Mouse (Mus musculus): ENCODE measurements around the gene Adamts6. TPM values are rescaled to one million over a fixed set of nuclear protein-coding genes. Genes with fewer than 3 reads are reported as not detected.

Adamts6 gene
- polyA plus RNA-seq (2016; fragmentation: Nextera tagmentation; extraction: Ambion mirVana) = 5.7 and 6.8 TPM in 2 replicates

GRCm38 (mm10) chr13:104287366-104288225 is at the start of gene Adamts6:
Adamts6 (plus strand) TSS chr13:104287835.
- ATAC-seq (ENCODE audit: insufficient number of reproducible peaks, low FRiP score) = no peak
- Histone ChIP-seq H3K4me3 (peak within 1 kb of the TSS; percentile 55), H3K9ac (peak within 1 kb of the TSS; percentile 62), H3K27me3 (replicated peaks) (no peaks in the 10 kb centered on the region), H3K9me3 (replicated peaks) (no peaks in the 10 kb centered on the region), H3K27ac (ENCODE audit: poor library complexity, severe bottlenecking) (peak within 1 kb of the TSS; percentile 86), H3K4me1 (replicated peaks) (no peaks in the 10 kb centered on the region), H3K36me3 (no peaks in the 10 kb centered on the region), H3K4me2 (peak within 1 kb of the TSS; percentile 58)
- WGBS = under 1% methylated on average over 23 of the region's 23 CpGs

- WGBS = 91% methylated on average over 3 of the region's 3 CpGs
- Histone ChIP-seq H3K27ac (ENCODE audit: poor library complexity, severe bottlenecking) (no peak overlapping the region), H3K9me3 (replicated peaks) (peaks cover 3% of the 10 kb centered on the region; the same call in 1 of the 2 replicates), H3K4me1 (replicated peaks) (no peaks in the 10 kb centered on the region), H3K4me3 (no peak overlapping the region), H3K4me2 (no peak overlapping the region), H3K36me3 (no peaks in the 10 kb centered on the region), H3K9ac (no peak overlapping the region), H3K27me3 (replicated peaks) (no peaks in the 10 kb centered on the region)
- ATAC-seq (ENCODE audit: insufficient number of reproducible peaks, low FRiP score) = no peak
Measured at GRCm38 (mm10) chr13:104258997-104259396, 28.6 kb upstream of the Adamts6 start.

- H3K4me1 ChIP-seq (replicated peaks) = no peaks in the 10 kb centered on the region
- H3K36me3 ChIP-seq = no peaks in the 10 kb centered on the region
- no peak overlapping the region for H3K9ac ChIP-seq
- no peaks in the 10 kb centered on the region for H3K27me3 ChIP-seq (replicated peaks)
- peak overlapping the region; percentile 76 for H3K4me2 ChIP-seq
- no peaks in the 10 kb centered on the region for H3K9me3 ChIP-seq (replicated peaks)
- peak overlapping the region; percentile 86 for H3K27ac ChIP-seq (ENCODE audit: poor library complexity, severe bottlenecking)
- WGBS = 9% methylated on average over 2 of the region's 2 CpGs
- peak overlapping the region; percentile 55; the same call in 1 of the 2 replicates for H3K4me3 ChIP-seq
- ATAC-seq (ENCODE audit: insufficient number of reproducible peaks, low FRiP score) = no peak
Measured at GRCm38 (mm10) chr13:104285031-104285431, 2.6 kb upstream of the Adamts6 start.

- H3K36me3 ChIP-seq = no peaks in the 10 kb centered on the region
- no peaks in the 10 kb centered on the region for H3K9me3 ChIP-seq (replicated peaks)
- no peak for ATAC-seq (ENCODE audit: insufficient number of reproducible peaks, low FRiP score)
- peak overlapping the region; percentile 86 for H3K27ac ChIP-seq (ENCODE audit: poor library complexity, severe bottlenecking)
- peak overlapping the region; percentile 69 for H3K9ac ChIP-seq
- WGBS = 2% methylated on average over 10 of the region's 10 CpGs
- no peaks in the 10 kb centered on the region for H3K27me3 ChIP-seq (replicated peaks)
- peak overlapping the region; percentile 76 for H3K4me2 ChIP-seq
- peak overlapping the region; percentile 55 for H3K4me3 ChIP-seq
- no peaks in the 10 kb centered on the region for H3K4me1 ChIP-seq (replicated peaks)
Measured at GRCm38 (mm10) chr13:104285737-104286311, 1.8 kb upstream of the Adamts6 start.

- Histone ChIP-seq H3K4me1 (replicated peaks) (no peaks in the 10 kb centered on the region), H3K36me3 (no peaks in the 10 kb centered on the region), H3K9me3 (replicated peaks) (no peaks in the 10 kb centered on the region), H3K4me2 (peak overlapping the region; percentile 76), H3K9ac (peak overlapping the region; percentile 69), H3K27me3 (replicated peaks) (no peaks in the 10 kb centered on the region), H3K27ac (ENCODE audit: poor library complexity, severe bottlenecking) (peak overlapping the region; percentile 86), H3K4me3 (peak overlapping the region; percentile 55)
- no peak for ATAC-seq (ENCODE audit: insufficient number of reproducible peaks, low FRiP score)
- 0% methylated on average over 4 of the region's 4 CpGs for WGBS
Measured at GRCm38 (mm10) chr13:104286336-104286735, 1.3 kb upstream of the Adamts6 start.

- under 1% methylated on average over 10 of the region's 10 CpGs for WGBS
- peak overlapping the region; percentile 58 for H3K4me2 ChIP-seq
- peak overlapping the region; percentile 62 for H3K9ac ChIP-seq
- peak overlapping the region; percentile 86 for H3K27ac ChIP-seq (ENCODE audit: poor library complexity, severe bottlenecking)
- H3K27me3 ChIP-seq (replicated peaks) = no peaks in the 10 kb centered on the region
- H3K4me3 ChIP-seq = peak overlapping the region; percentile 55
- H3K9me3 ChIP-seq (replicated peaks) = no peaks in the 10 kb centered on the region
- peak; percentile 94 for ATAC-seq (ENCODE audit: insufficient number of reproducible peaks, low FRiP score)
- no peaks in the 10 kb centered on the region for H3K36me3 ChIP-seq
- no peaks in the 10 kb centered on the region for H3K4me1 ChIP-seq (replicated peaks)
Measured at GRCm38 (mm10) chr13:104286897-104287309, 732 bp upstream of the Adamts6 start.

- H3K36me3 ChIP-seq = no peaks in the 10 kb centered on the region
- H3K27me3 ChIP-seq (replicated peaks) = no peaks in the 10 kb centered on the region
- peak; percentile 33; the same call in 1 of the 2 replicates for ATAC-seq (ENCODE audit: insufficient number of reproducible peaks, low FRiP score)
- peak overlapping the region; percentile 58 for H3K4me2 ChIP-seq
- WGBS = under 1% methylated on average over 7 of the region's 7 CpGs
- H3K27ac ChIP-seq (ENCODE audit: poor library complexity, severe bottlenecking) = peak overlapping the region; percentile 86
- no peaks in the 10 kb centered on the region for H3K9me3 ChIP-seq (replicated peaks)
- peak overlapping the region; percentile 62 for H3K9ac ChIP-seq
- peak overlapping the region; percentile 55 for H3K4me3 ChIP-seq
- no peaks in the 10 kb centered on the region for H3K4me1 ChIP-seq (replicated peaks)
Measured at GRCm38 (mm10) chr13:104288226-104288859, 708 bp downstream of the Adamts6 start.

- Histone ChIP-seq H3K9me3 (replicated peaks) (no peaks in the 10 kb centered on the region), H3K36me3 (no peaks in the 10 kb centered on the region), H3K4me2 (no peak overlapping the region), H3K27ac (ENCODE audit: poor library complexity, severe bottlenecking) (no peak overlapping the region), H3K9ac (no peak overlapping the region), H3K4me3 (peak overlapping the region; percentile 55), H3K4me1 (replicated peaks) (no peaks in the 10 kb centered on the region), H3K27me3 (replicated peaks) (no peaks in the 10 kb centered on the region)
- ATAC-seq (ENCODE audit: insufficient number of reproducible peaks, low FRiP score) = no peak
Measured at GRCm38 (mm10) chr13:104289176-104289575, 1.5 kb downstream of the Adamts6 start.

- no peak for ATAC-seq (ENCODE audit: insufficient number of reproducible peaks, low FRiP score)
- 76% methylated on average over 1 of the region's 1 CpGs for WGBS
- no peak overlapping the region for H3K4me2 ChIP-seq
Measured at GRCm38 (mm10) chr13:104295472-104295871, 7.8 kb downstream of the Adamts6 start.

GRCm38 (mm10) chr13:104329336-104329735 is 41.7 kb downstream of the Adamts6 start:
- H3K4me3 ChIP-seq = no peak overlapping the region
- no peaks in the 10 kb centered on the region for H3K27me3 ChIP-seq (replicated peaks)
- H3K27ac ChIP-seq (ENCODE audit: poor library complexity, severe bottlenecking) = no peak overlapping the region
- H3K9me3 ChIP-seq (replicated peaks) = no peaks in the 10 kb centered on the region; the same call in 1 of the 2 replicates
- WGBS = 85% methylated on average over 3 of the region's 3 CpGs
- H3K4me1 ChIP-seq (replicated peaks) = no peaks in the 10 kb centered on the region
- no peak overlapping the region for H3K4me2 ChIP-seq
- H3K36me3 ChIP-seq = peaks cover 18% of the 10 kb centered on the region
- H3K9ac ChIP-seq = no peak overlapping the region
- ATAC-seq (ENCODE audit: insufficient number of reproducible peaks, low FRiP score) = no peak

More at GRCm38 (mm10) chr13:104295472-104295871, 7.8 kb downstream of the Adamts6 start:
- H3K36me3 ChIP-seq = peaks cover 24% of the 10 kb centered on the region
- H3K27me3 ChIP-seq (replicated peaks) = no peaks in the 10 kb centered on the region
- H3K9ac ChIP-seq = no peak overlapping the region
- peaks cover 4% of the 10 kb centered on the region for H3K4me1 ChIP-seq (replicated peaks)
- no peak overlapping the region for H3K4me3 ChIP-seq
- H3K27ac ChIP-seq (ENCODE audit: poor library complexity, severe bottlenecking) = no peak overlapping the region
- H3K9me3 ChIP-seq (replicated peaks) = 0 out of 2 replicates have a peak, but pooled peaks cover 3% of the 10 kb centered on the region

- H3K4me2 ChIP-seq = no peak overlapping the region
- H3K9me3 ChIP-seq (replicated peaks) = no peaks in the 10 kb centered on the region; the same call in 1 of the 2 replicates
- no peak overlapping the region for H3K4me3 ChIP-seq
- H3K4me1 ChIP-seq (replicated peaks) = no peaks in the 10 kb centered on the region
- WGBS = 86% methylated on average over 2 of the region's 2 CpGs
- H3K9ac ChIP-seq = no peak overlapping the region
- H3K36me3 ChIP-seq = peaks cover 18% of the 10 kb centered on the region
- no peak overlapping the region for H3K27ac ChIP-seq (ENCODE audit: poor library complexity, severe bottlenecking)
- H3K27me3 ChIP-seq (replicated peaks) = no peaks in the 10 kb centered on the region
- ATAC-seq (ENCODE audit: insufficient number of reproducible peaks, low FRiP score) = no peak
Measured at GRCm38 (mm10) chr13:104329742-104330141, 42.1 kb downstream of the Adamts6 start.

Data from heart, embryonic 12.5 days (tissue).